Mouse (Mus musculus): ENCODE data around the gene Nlgn3. TPM values are rescaled to one million over a fixed set of nuclear protein-coding genes. Genes with fewer than 3 reads are reported as not detected.

Gene Nlgn3
- polyA plus RNA-seq, 2 experiments: 0.05 to 0.06 TPM

- no peak for ATAC-seq (ENCODE audit: insufficient read depth)
- no peak for TF ChIP-seq EP300 (IDR thresholded peaks at IDR 0.05; ENCODE audit: low read depth)
- TF ChIP-seq CTCF (IDR thresholded peaks at IDR 0.05; ENCODE audit: low read depth): no peak
- Histone ChIP-seq H3K9me3 (ENCODE audit: control insufficient read depth, low read length) (no peaks in the 10 kb centered on the region), H3K4me1 (replicated peaks; ENCODE audit: control insufficient read depth in 2 of 2, insufficient read depth in 2 of 2, low read length in 1 of 2) (peaks cover 0 to 15% of the 10 kb centered on the region in 2 experiments; a peak in 2 of 4 replicates), H3K4me3 (ENCODE audit: insufficient read depth in 1 of 2, low read depth in 2 of 2, low read length in 2 of 2) (peak within 1 kb of the TSS; percentile 10 to 35; a peak in 2 of 4 replicates), H3K36me3 (replicated peaks; ENCODE audit: control insufficient read depth, insufficient read depth, low read depth) (no peaks in the 10 kb centered on the region), H3K4me2 (ENCODE audit: low read depth) (peak within 1 kb of the TSS; percentile 19; the same call in 1 of the 2 replicates), H3K27ac (no peak within 1 kb of the TSS), H3K27me3 (ENCODE audit: control insufficient read depth, insufficient read depth, low read length) (no peaks in the 10 kb centered on the region; the same call in 1 of the 2 replicates), H3K9ac (replicated peaks) (no peak within 1 kb of the TSS)
- no peak for DNase-seq (ENCODE audit: low read depth in 3 of 3, low spot score in 3 of 3)
- 24% methylated on average over 3 of the region's 3 CpGs for WGBS (ENCODE audit: insufficient replicate concordance)
These were observed 30.2 kb upstream of the Nlgn3 start, which contains the start of gene Gm20489 for GRCm38 (mm10) chrX:101268755-101269124. Gm20489 (minus strand) TSS chrX:101269023.

DNA sequence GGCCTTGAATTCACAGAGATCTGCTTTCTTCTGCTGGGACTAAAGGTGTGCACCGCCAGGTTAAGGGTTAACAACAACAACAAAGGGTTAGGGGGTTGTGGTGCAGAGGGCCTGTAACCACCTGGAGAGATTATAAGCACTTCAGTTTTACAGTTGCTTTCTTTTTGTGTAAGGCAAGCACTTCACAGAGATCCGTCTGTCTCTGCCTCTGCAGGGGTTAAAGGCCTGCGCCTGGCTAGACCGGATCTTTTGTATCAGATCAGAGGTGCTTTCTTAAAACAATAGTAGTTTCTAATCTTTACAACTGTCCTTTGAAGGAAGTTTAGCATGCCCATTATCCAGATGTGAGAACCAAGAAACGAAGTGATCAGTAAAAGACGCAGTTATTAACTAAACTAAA lies 25.6 kb upstream of the Nlgn3 start:
- Histone ChIP-seq H3K9ac (replicated peaks) (peak overlapping the region; percentile 69), H3K4me1 (replicated peaks; ENCODE audit: control insufficient read depth in 2 of 2, insufficient read depth in 2 of 2, low read length in 1 of 2) (peaks cover 0 to 13% of the 10 kb centered on the region in 2 experiments; a peak in 3 of 4 replicates), H3K27me3 (ENCODE audit: control insufficient read depth, insufficient read depth, low read length) (no peaks in the 10 kb centered on the region; the same call in 1 of the 2 replicates), H3K36me3 (replicated peaks; ENCODE audit: control insufficient read depth, insufficient read depth, low read depth) (peaks cover 14% of the 10 kb centered on the region), H3K27ac (peak overlapping the region; percentile 59), H3K4me2 (ENCODE audit: low read depth) (peak overlapping the region; percentile 64), H3K9me3 (ENCODE audit: control insufficient read depth, low read length) (no peaks in the 10 kb centered on the region), H3K4me3 (ENCODE audit: insufficient read depth in 1 of 2, low read depth in 2 of 2, low read length in 2 of 2) (peak overlapping the region; percentile 51 to 72)
- no peak for TF ChIP-seq CTCF (IDR thresholded peaks at IDR 0.05; ENCODE audit: low read depth)
- TF ChIP-seq EP300 (IDR thresholded peaks at IDR 0.05; ENCODE audit: low read depth): no peak
- ATAC-seq (ENCODE audit: insufficient read depth) (no peak), DNase-seq (ENCODE audit: low read depth in 3 of 3, low spot score in 3 of 3) (no peak)
- 32% methylated on average over 6 of the region's 6 CpGs for WGBS (ENCODE audit: insufficient replicate concordance)

DNA sequence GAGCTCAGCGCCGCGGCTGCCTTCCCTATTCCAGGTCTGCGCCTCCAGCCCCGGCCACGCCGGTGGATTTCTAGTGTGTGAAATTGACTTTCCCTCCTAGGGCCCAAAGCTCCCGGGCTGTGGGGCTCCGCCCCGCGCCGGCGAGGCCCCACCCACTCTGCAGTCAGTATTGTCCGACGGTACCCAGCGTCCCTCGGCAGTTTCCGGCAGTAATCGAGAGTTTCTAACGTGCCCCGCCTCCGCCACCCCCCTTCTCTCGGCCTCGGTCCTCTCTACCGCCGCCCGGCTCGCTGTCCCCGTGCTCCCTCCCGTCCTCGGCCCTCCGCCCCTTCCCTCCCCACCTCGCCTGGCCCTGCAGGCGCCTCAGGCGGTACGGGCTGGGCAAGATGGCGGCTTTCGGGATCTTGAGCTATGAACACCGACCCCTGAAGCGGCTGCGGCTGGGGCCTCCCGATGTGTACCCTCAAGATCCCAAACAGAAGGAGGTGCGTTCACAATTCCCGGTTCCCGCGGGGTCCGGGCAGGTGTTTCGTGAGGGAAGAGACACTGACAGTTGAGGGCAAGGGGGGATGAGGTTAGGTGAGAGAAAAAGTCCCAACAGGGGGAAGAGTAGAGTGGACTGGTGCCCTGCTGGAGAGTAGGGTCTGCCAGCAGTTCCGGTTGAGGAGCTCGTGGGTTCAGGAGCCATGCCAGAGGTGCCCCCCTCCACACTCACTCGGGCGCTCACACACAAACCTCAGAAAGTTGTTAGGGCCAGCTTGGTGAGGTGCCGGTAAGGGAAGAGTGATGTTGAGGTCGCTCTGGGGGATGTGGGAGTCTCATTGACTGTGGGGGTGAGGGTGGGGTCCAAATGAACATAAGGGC lies 24.9 kb upstream of the Nlgn3 start, which contains the start of gene Med12:
Med12 (plus strand) TSS at position 156 of the 864 bp plus-strand sequence.
- TF ChIP-seq CTCF (IDR thresholded peaks at IDR 0.05; ENCODE audit: low read depth) (no peak), EP300 (IDR thresholded peaks at IDR 0.05; ENCODE audit: low read depth) (no peak)
- H3K4me3 ChIP-seq (ENCODE audit: insufficient read depth in 1 of 2, low read depth in 2 of 2, low read length in 2 of 2): peak within 1 kb of the TSS; percentile 72 to 92
- peak within 1 kb of the TSS; percentile 62 for H3K27ac ChIP-seq
- H3K4me1 ChIP-seq (replicated peaks; ENCODE audit: control insufficient read depth in 2 of 2, insufficient read depth in 2 of 2, low read length in 1 of 2): peaks cover 0 to 13% of the 10 kb centered on the region in 2 experiments; a peak in 3 of 4 replicates
- H3K27me3 ChIP-seq (ENCODE audit: control insufficient read depth, insufficient read depth, low read length): no peaks in the 10 kb centered on the region
- 15% methylated on average over 52 of the region's 54 CpGs for WGBS (ENCODE audit: insufficient replicate concordance)
- H3K36me3 ChIP-seq (replicated peaks; ENCODE audit: control insufficient read depth, insufficient read depth, low read depth): peaks cover 21% of the 10 kb centered on the region
- no peaks in the 10 kb centered on the region for H3K9me3 ChIP-seq (ENCODE audit: control insufficient read depth, low read length)
- peak; percentile 85 to 86 (median 85) for DNase-seq (ENCODE audit: low read depth in 3 of 3, low spot score in 3 of 3)
- H3K9ac ChIP-seq (replicated peaks): peak within 1 kb of the TSS; percentile 90
- peak within 1 kb of the TSS; percentile 71 for H3K4me2 ChIP-seq (ENCODE audit: low read depth)
- ATAC-seq (ENCODE audit: insufficient read depth): peak; percentile 95

DNA sequence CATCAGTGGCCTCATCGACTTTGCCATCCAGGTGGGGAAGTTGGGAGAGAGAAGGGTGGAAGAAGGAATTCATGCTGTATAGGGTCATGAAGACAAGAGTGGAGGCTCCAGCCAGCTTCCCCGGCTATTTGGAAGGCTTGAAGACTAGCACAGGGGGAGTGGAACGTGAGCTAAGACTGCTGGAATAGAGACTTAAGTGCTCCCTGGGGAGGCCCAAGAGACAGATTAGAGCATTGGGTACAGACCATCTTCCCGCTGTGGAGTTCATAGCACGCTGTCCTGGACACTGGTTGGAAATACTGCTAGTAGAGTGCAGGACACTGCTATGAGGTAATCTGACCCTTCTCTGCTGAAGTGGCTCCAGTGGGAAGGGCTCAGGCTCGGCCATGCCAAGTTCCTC lies 16.2 kb upstream of the Nlgn3 start:
- H3K9me3 ChIP-seq (ENCODE audit: control insufficient read depth, low read length): no peaks in the 10 kb centered on the region
- peaks cover 11 to 17% of the 10 kb centered on the region in 2 experiments for H3K4me1 ChIP-seq (replicated peaks; ENCODE audit: control insufficient read depth in 2 of 2, insufficient read depth in 2 of 2, low read length in 1 of 2)
- no peak overlapping the region for H3K4me3 ChIP-seq (ENCODE audit: insufficient read depth in 1 of 2, low read depth in 2 of 2, low read length in 2 of 2)
- H3K27me3 ChIP-seq (ENCODE audit: control insufficient read depth, insufficient read depth, low read length): no peaks in the 10 kb centered on the region
- H3K36me3 ChIP-seq (replicated peaks; ENCODE audit: control insufficient read depth, insufficient read depth, low read depth): peaks cover 66% of the 10 kb centered on the region
- no peak overlapping the region for H3K9ac ChIP-seq (replicated peaks)
- TF ChIP-seq CTCF (IDR thresholded peaks at IDR 0.05; ENCODE audit: low read depth): no peak
- TF ChIP-seq EP300 (IDR thresholded peaks at IDR 0.05; ENCODE audit: low read depth): no peak
- no peak for DNase-seq (ENCODE audit: low read depth in 3 of 3, low spot score in 3 of 3)
- H3K27ac ChIP-seq: no peak overlapping the region
- no peak for ATAC-seq (ENCODE audit: insufficient read depth)
- 67% methylated on average over 6 of the region's 6 CpGs for WGBS (ENCODE audit: insufficient replicate concordance)
- no peak overlapping the region for H3K4me2 ChIP-seq (ENCODE audit: low read depth)

DNA sequence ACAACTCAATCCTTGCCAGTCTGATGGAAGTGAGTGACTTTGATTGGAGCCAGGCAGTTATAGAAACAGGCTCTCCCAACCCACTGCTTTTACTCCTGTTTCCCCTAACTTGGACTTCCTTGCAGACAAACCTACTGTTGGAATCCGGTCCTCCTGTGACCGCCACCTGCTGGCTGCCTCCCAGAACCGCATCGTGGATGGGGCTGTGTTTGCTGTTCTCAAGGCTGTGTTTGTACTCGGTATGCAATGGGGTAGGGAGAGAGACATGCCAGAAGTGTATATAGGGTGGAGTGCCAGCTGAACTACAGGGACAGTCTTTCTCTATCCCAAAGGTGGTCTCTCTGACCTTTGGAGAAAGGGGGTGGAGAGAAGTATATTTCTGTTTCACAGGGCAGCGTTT lies 13.4 kb upstream of the Nlgn3 start:
- DNase-seq (ENCODE audit: low read depth in 3 of 3, low spot score in 3 of 3) (peak in 2 of 3 experiments; percentile 31 to 44), ATAC-seq (ENCODE audit: insufficient read depth) (no peak)
- no peak overlapping the region for H3K4me2 ChIP-seq (ENCODE audit: low read depth)
- no peaks in the 10 kb centered on the region for H3K27me3 ChIP-seq (ENCODE audit: control insufficient read depth, insufficient read depth, low read length)
- H3K36me3 ChIP-seq (replicated peaks; ENCODE audit: control insufficient read depth, insufficient read depth, low read depth): peaks cover 75% of the 10 kb centered on the region
- TF ChIP-seq EP300 (IDR thresholded peaks at IDR 0.05; ENCODE audit: low read depth): no peak
- peak; percentile 95 for TF ChIP-seq CTCF (IDR thresholded peaks at IDR 0.05; ENCODE audit: low read depth)
- peaks cover 33 to 44% of the 10 kb centered on the region in 2 experiments for H3K4me1 ChIP-seq (replicated peaks; ENCODE audit: control insufficient read depth in 2 of 2, insufficient read depth in 2 of 2, low read length in 1 of 2)
- H3K4me3 ChIP-seq (ENCODE audit: insufficient read depth in 1 of 2, low read depth in 2 of 2, low read length in 2 of 2): no peak overlapping the region
- WGBS (ENCODE audit: insufficient replicate concordance): 26% methylated on average over 6 of the region's 6 CpGs
- no peak overlapping the region for H3K9ac ChIP-seq (replicated peaks)
- H3K9me3 ChIP-seq (ENCODE audit: control insufficient read depth, low read length): no peaks in the 10 kb centered on the region
- H3K27ac ChIP-seq: 0 out of 2 replicates have a peak overlapping the region, but pooled peaks have one; percentile 18

Data from liver, embryonic 14.5 days (tissue).